Mouse (Mus musculus): ENCODE data around the gene Ptafr.

DNA sequence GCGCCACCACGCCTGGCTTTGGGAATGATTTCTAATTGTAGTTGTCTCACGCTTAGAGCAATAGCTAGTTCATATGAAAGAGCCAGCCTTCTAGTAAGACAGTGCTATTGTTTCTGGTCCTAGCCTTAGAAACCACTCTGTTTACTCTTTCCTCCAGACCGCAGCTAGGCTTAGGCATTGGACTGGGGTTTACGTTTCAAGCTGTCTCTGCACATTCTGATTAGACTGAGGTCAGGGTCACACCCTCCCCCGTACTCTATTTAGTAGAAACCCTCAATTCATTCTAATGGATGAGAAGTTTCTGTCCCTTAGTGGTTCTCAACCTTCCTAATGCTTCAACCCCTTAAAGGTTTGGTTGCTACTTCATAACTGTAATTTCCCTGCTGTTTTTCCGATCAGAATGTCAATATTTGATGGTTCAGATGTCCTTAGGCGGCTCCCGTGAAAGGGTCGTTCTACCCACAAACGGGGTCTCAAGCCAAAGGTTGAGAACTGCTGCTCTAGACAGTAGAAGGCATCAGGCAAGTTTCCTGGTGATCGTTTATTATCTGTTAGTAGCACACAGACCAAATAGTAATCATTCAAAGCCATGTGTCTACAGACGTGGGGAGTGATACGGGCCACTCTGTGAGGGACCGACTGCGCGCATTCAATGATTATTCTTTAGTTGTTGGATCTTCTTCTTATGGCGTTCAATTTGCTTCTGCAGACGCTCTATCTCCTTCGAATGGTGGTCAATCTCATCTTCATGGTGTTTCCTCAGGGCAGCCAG, 33.6 kb upstream of the Ptafr start:
- TF ChIP-seq CTCF (IDR thresholded peaks at IDR 0.05; ENCODE audit: control insufficient read depth, insufficient read depth, insufficient replicate concordance, low read depth, low read length) (no peak), POLR2A (IDR thresholded peaks at IDR 0.05; ENCODE audit: control insufficient read depth, low read depth, low read length) (no peak)

Data from testis, adult 2 months (tissue).